Mouse (Mus musculus): ENCODE results near the gene Necap2. TPM values are rescaled to one million over a fixed set of nuclear protein-coding genes. Genes with fewer than 3 reads are reported as not detected.
A peak's percentile ranks its signal among the peaks of the same experiment; 100 is the strongest.

The Necap2 gene
- polyA plus RNA-seq, 1 experiment from 2014 or later = 67.0 TPM

- Histone ChIP-seq H3K9me3 (ENCODE audit: control insufficient read depth, low read depth, low read length) (no peaks in the 10 kb centered on the region), H3K9ac (replicated peaks; ENCODE audit: low read depth, low read length) (peak overlapping the region; percentile 1; the same call in 1 of the 2 replicates), H3K4me3 (ENCODE audit: low read depth, low read length) (no peak overlapping the region), H3K36me3 (ENCODE audit: control insufficient read depth, insufficient read depth, low read length) (peaks cover 16% of the 10 kb centered on the region), H3K4me1 (ENCODE audit: control insufficient read depth, insufficient read depth, low read length) (peaks cover 26% of the 10 kb centered on the region), H3K4me2 (replicated peaks; ENCODE audit: low read depth, low read length) (peak overlapping the region; percentile 27; the same call in 1 of the 2 replicates), H3K27me3 (ENCODE audit: control insufficient read depth, insufficient read depth, low read length) (no peaks in the 10 kb centered on the region), H3K27ac (ENCODE audit: low read length) (peak overlapping the region; percentile 97)
- 79% methylated on average over 17 of the region's 17 CpGs for WGBS
- ATAC-seq (ENCODE audit: insufficient number of reproducible peaks, insufficient read depth, low FRiP score, low read depth) = no peak; the same call in 1 of the 2 replicates
Measured at GRCm38 (mm10) chr4:141020220-141020619, 57.9 kb downstream of the Necap2 start.

DNA sequence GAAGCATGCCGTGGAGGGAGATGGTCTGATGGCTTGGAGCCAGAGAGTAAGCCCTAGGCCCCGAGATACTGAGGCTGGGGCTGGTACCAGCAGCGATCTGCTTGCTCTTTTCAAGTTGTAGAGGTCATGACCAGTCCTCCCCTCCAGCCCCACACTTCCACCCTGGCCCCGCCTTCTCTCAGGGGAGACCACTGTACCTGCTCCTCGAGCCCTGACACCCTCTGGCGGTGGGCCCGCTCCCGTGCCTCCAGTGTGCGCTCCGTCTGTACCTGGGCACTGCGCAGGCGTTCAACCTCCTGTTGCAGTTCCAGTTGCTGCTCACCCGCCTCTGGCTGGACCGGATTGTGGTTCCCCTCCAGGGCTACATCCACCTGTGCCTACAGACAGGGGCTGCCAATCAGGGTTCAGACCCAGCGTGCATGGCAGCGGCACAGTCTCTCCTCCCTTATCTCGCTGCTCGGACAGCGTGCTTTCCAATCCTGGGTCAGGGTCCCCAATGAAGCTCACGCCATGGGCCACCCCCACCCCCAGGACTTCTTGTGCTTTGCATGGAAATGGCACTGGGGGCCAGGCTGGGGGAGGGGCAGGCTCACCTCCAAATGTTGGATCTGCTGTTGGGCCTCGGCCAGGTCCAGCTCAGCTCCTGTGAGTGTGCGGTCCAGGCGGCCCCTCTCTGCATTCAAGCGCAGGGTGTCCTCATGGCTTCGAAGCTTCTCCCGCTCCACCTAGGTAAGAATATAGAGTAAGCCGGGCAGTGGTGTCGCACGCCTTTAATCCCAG, 60.3 kb downstream of the Necap2 start:
- WGBS = 78% methylated on average over 29 of the region's 29 CpGs
- H3K4me2 ChIP-seq (replicated peaks; ENCODE audit: low read depth, low read length) = no peak overlapping the region
- H3K9ac ChIP-seq (replicated peaks; ENCODE audit: low read depth, low read length) = no peak overlapping the region
- peaks cover 37% of the 10 kb centered on the region for H3K36me3 ChIP-seq (ENCODE audit: control insufficient read depth, insufficient read depth, low read length)
- H3K4me3 ChIP-seq (ENCODE audit: low read depth, low read length) = no peak overlapping the region
- no peaks in the 10 kb centered on the region for H3K27me3 ChIP-seq (ENCODE audit: control insufficient read depth, insufficient read depth, low read length)
- H3K9me3 ChIP-seq (ENCODE audit: control insufficient read depth, low read depth, low read length) = no peaks in the 10 kb centered on the region
- 0 out of 2 replicates have a peak overlapping the region, but pooled peaks have one; percentile 15 for H3K27ac ChIP-seq (ENCODE audit: low read length)
- peaks cover 26% of the 10 kb centered on the region for H3K4me1 ChIP-seq (ENCODE audit: control insufficient read depth, insufficient read depth, low read length)
- no peak for ATAC-seq (ENCODE audit: insufficient number of reproducible peaks, insufficient read depth, low FRiP score, low read depth)

Other genes starting within 250 kb of the Necap2 start
- 0.08 and 0.13 TPM in 2 replicates for gene Padi1, start 232.6 kb downstream of the Necap2 start, polyA plus RNA-seq (2014; fragmentation: Nextera tagmentation; extraction: Ambion mirVana)
- gene Padi2, start 172.0 kb downstream of the Necap2 start, polyA plus RNA-seq (2014; fragmentation: Nextera tagmentation; extraction: Ambion mirVana) = 0.88 and 1.5 TPM in 2 replicates
- gene Sdhb, start 117.2 kb downstream of the Necap2 start, polyA plus RNA-seq (2014; fragmentation: Nextera tagmentation; extraction: Ambion mirVana) = 388 and 401 TPM in 2 replicates
- gene Atp13a2, start 91.5 kb downstream of the Necap2 start, polyA plus RNA-seq (2014; fragmentation: Nextera tagmentation; extraction: Ambion mirVana) = 36.0 and 37.1 TPM in 2 replicates
- gene Mfap2, start 67.9 kb downstream of the Necap2 start, polyA plus RNA-seq (2014; fragmentation: Nextera tagmentation; extraction: Ambion mirVana) = 633 and 721 TPM in 2 replicates
- gene Crocc, start 17.8 kb downstream of the Necap2 start, polyA plus RNA-seq (2014; fragmentation: Nextera tagmentation; extraction: Ambion mirVana) = 5.9 and 7.4 TPM in 2 replicates
- gene Spata21, start 10.0 kb upstream of the Necap2 start, polyA plus RNA-seq (2014; fragmentation: Nextera tagmentation; extraction: Ambion mirVana) = 0.30 and 0.59 TPM in 2 replicates
- gene Szrd1, start 61.4 kb upstream of the Necap2 start, polyA plus RNA-seq (2014; fragmentation: Nextera tagmentation; extraction: Ambion mirVana) = 35.3 and 35.4 TPM in 2 replicates
- 29.6 and 30.4 TPM in 2 replicates for gene Fbxo42, start 69.6 kb upstream of the Necap2 start, polyA plus RNA-seq (2014; fragmentation: Nextera tagmentation; extraction: Ambion mirVana)
- gene Rsg1, start 135.6 kb upstream of the Necap2 start, polyA plus RNA-seq (2014; fragmentation: Nextera tagmentation; extraction: Ambion mirVana) = 5.2 and 6.5 TPM in 2 replicates
- 23.0 and 26.4 TPM in 2 replicates for gene Arhgef19, start 161.1 kb upstream of the Necap2 start, polyA plus RNA-seq (2014; fragmentation: Nextera tagmentation; extraction: Ambion mirVana)
- 2.8 and 3.4 TPM in 2 replicates for gene Epha2, start 222.9 kb upstream of the Necap2 start, polyA plus RNA-seq (2014; fragmentation: Nextera tagmentation; extraction: Ambion mirVana)